Mouse (Mus musculus): Measurements from ENCODE around the gene Mphosph10. TPM values are rescaled to one million over a fixed set of nuclear protein-coding genes. Genes with fewer than 3 reads are reported as not detected.
A peak's percentile ranks its signal among the peaks of the same experiment; 100 is the strongest.

Gene Mphosph10
- 52.0 and 55.1 TPM in 2 replicates for polyA plus RNA-seq (2014; fragmentation: Nextera tagmentation; extraction: Ambion mirVana)

- Histone ChIP-seq H3K36me3 (ENCODE audit: control insufficient read depth, insufficient read depth, low read length) (no peaks in the 10 kb centered on the region), H3K4me1 (replicated peaks; ENCODE audit: control insufficient read depth, insufficient read depth, low read length) (no peaks in the 10 kb centered on the region; the same call in 1 of the 2 replicates), H3K27me3 (ENCODE audit: control insufficient read depth, insufficient read depth, low read length) (no peaks in the 10 kb centered on the region), H3K4me2 (ENCODE audit: low read depth, low read length, severe bottlenecking) (peak within 1 kb of the TSS; percentile 63), H3K9me3 (ENCODE audit: control insufficient read depth, low read length) (no peaks in the 10 kb centered on the region), H3K9ac (ENCODE audit: low read length) (peak within 1 kb of the TSS; percentile 81), H3K4me3 (ENCODE audit: low read depth, low read length) (peak within 1 kb of the TSS; percentile 76), H3K27ac (ENCODE audit: low read depth, low read length) (peak within 1 kb of the TSS; percentile 41; the same call in 1 of the 2 replicates)
- under 1% methylated on average over 54 of the region's 54 CpGs for WGBS
- ATAC-seq (replicated peaks; ENCODE audit: low FRiP score) (peak; percentile 99), DNase-seq (ENCODE audit: low spot score) (peak; percentile 98)
Measured at GRCm38 (mm10) chr7:64392122-64392818, at the start of gene Mphosph10, which contains the start of gene Mcee. Mphosph10 (minus strand) TSS chr7:64392268. Mcee (plus strand) TSS chr7:64392607.

- 89% methylated on average over 8 of the region's 8 CpGs for WGBS
- Histone ChIP-seq H3K36me3 (ENCODE audit: control insufficient read depth, insufficient read depth, low read length) (no peaks in the 10 kb centered on the region), H3K9me3 (ENCODE audit: control insufficient read depth, low read length) (no peaks in the 10 kb centered on the region), H3K4me3 (ENCODE audit: low read depth, low read length) (no peak overlapping the region), H3K27ac (ENCODE audit: low read depth, low read length) (no peak overlapping the region), H3K27me3 (ENCODE audit: control insufficient read depth, insufficient read depth, low read length) (no peaks in the 10 kb centered on the region), H3K9ac (ENCODE audit: low read length) (no peak overlapping the region), H3K4me1 (replicated peaks; ENCODE audit: control insufficient read depth, insufficient read depth, low read length) (0 out of 2 replicates have a peak, but pooled peaks cover 2% of the 10 kb centered on the region), H3K4me2 (ENCODE audit: low read depth, low read length, severe bottlenecking) (no peak overlapping the region)
- no peak for DNase-seq (ENCODE audit: low spot score)
- ATAC-seq (replicated peaks; ENCODE audit: low FRiP score) = no peak
Measured at GRCm38 (mm10) chr7:64440519-64440918, 48.5 kb upstream of the Mphosph10 start.

- WGBS = 68% methylated on average over 5 of the region's 5 CpGs
- Histone ChIP-seq H3K36me3 (ENCODE audit: control insufficient read depth, insufficient read depth, low read length) (no peaks in the 10 kb centered on the region), H3K27me3 (ENCODE audit: control insufficient read depth, insufficient read depth, low read length) (no peaks in the 10 kb centered on the region), H3K4me3 (ENCODE audit: low read depth, low read length) (no peak overlapping the region), H3K4me1 (replicated peaks; ENCODE audit: control insufficient read depth, insufficient read depth, low read length) (0 out of 2 replicates have a peak, but pooled peaks cover 2% of the 10 kb centered on the region), H3K4me2 (ENCODE audit: low read depth, low read length, severe bottlenecking) (no peak overlapping the region), H3K9me3 (ENCODE audit: control insufficient read depth, low read length) (no peaks in the 10 kb centered on the region), H3K27ac (ENCODE audit: low read depth, low read length) (no peak overlapping the region), H3K9ac (ENCODE audit: low read length) (no peak overlapping the region)
- ATAC-seq (replicated peaks; ENCODE audit: low FRiP score) (no peak), DNase-seq (ENCODE audit: low spot score) (no peak)
Measured at GRCm38 (mm10) chr7:64439595-64440518, 47.8 kb upstream of the Mphosph10 start.

- H3K4me1 ChIP-seq (replicated peaks; ENCODE audit: control insufficient read depth, insufficient read depth, low read length) = no peaks in the 10 kb centered on the region
- no peak overlapping the region for H3K27ac ChIP-seq (ENCODE audit: low read depth, low read length)
- H3K27me3 ChIP-seq (ENCODE audit: control insufficient read depth, insufficient read depth, low read length) = no peaks in the 10 kb centered on the region
- no peak overlapping the region for H3K9ac ChIP-seq (ENCODE audit: low read length)
- no peak overlapping the region for H3K4me3 ChIP-seq (ENCODE audit: low read depth, low read length)
- 61% methylated on average over 5 of the region's 5 CpGs for WGBS
- DNase-seq (ENCODE audit: low spot score) = no peak
- no peaks in the 10 kb centered on the region for H3K9me3 ChIP-seq (ENCODE audit: control insufficient read depth, low read length)
- ATAC-seq (replicated peaks; ENCODE audit: low FRiP score) = no peak
- no peak overlapping the region for H3K4me2 ChIP-seq (ENCODE audit: low read depth, low read length, severe bottlenecking)
- no peaks in the 10 kb centered on the region for H3K36me3 ChIP-seq (ENCODE audit: control insufficient read depth, insufficient read depth, low read length)
Measured at GRCm38 (mm10) chr7:64424861-64425260, 32.8 kb upstream of the Mphosph10 start.

- Histone ChIP-seq H3K36me3 (ENCODE audit: control insufficient read depth, insufficient read depth, low read length) (no peaks in the 10 kb centered on the region), H3K9me3 (ENCODE audit: control insufficient read depth, low read length) (no peaks in the 10 kb centered on the region), H3K27me3 (ENCODE audit: control insufficient read depth, insufficient read depth, low read length) (no peaks in the 10 kb centered on the region), H3K4me1 (replicated peaks; ENCODE audit: control insufficient read depth, insufficient read depth, low read length) (no peaks in the 10 kb centered on the region), H3K9ac (ENCODE audit: low read length) (no peak overlapping the region), H3K4me2 (ENCODE audit: low read depth, low read length, severe bottlenecking) (no peak overlapping the region), H3K4me3 (ENCODE audit: low read depth, low read length) (no peak overlapping the region), H3K27ac (ENCODE audit: low read depth, low read length) (no peak overlapping the region)
- DNase-seq (ENCODE audit: low spot score) (no peak), ATAC-seq (replicated peaks; ENCODE audit: low FRiP score) (no peak)
- WGBS = 91% methylated on average over 8 of the region's 8 CpGs
Measured at GRCm38 (mm10) chr7:64403989-64404388, 11.9 kb upstream of the Mphosph10 start.

GRCm38 (mm10) chr7:64402452-64402851, 10.4 kb upstream of the Mphosph10 start:
- no peak for DNase-seq (ENCODE audit: low spot score)
- no peaks in the 10 kb centered on the region for H3K9me3 ChIP-seq (ENCODE audit: control insufficient read depth, low read length)
- no peak for ATAC-seq (replicated peaks; ENCODE audit: low FRiP score)
- no peak overlapping the region for H3K27ac ChIP-seq (ENCODE audit: low read depth, low read length)
- WGBS = 94% methylated on average over 4 of the region's 4 CpGs
- no peak overlapping the region for H3K9ac ChIP-seq (ENCODE audit: low read length)
- no peak overlapping the region for H3K4me3 ChIP-seq (ENCODE audit: low read depth, low read length)
- H3K27me3 ChIP-seq (ENCODE audit: control insufficient read depth, insufficient read depth, low read length) = no peaks in the 10 kb centered on the region
- no peaks in the 10 kb centered on the region for H3K4me1 ChIP-seq (replicated peaks; ENCODE audit: control insufficient read depth, insufficient read depth, low read length)
- H3K36me3 ChIP-seq (ENCODE audit: control insufficient read depth, insufficient read depth, low read length) = no peaks in the 10 kb centered on the region
- H3K4me2 ChIP-seq (ENCODE audit: low read depth, low read length, severe bottlenecking) = no peak overlapping the region

GRCm38 (mm10) chr7:64400725-64401124, 8.7 kb upstream of the Mphosph10 start:
- Histone ChIP-seq H3K4me3 (ENCODE audit: low read depth, low read length) (no peak overlapping the region), H3K9me3 (ENCODE audit: control insufficient read depth, low read length) (no peaks in the 10 kb centered on the region), H3K27me3 (ENCODE audit: control insufficient read depth, insufficient read depth, low read length) (no peaks in the 10 kb centered on the region), H3K9ac (ENCODE audit: low read length) (no peak overlapping the region), H3K4me1 (replicated peaks; ENCODE audit: control insufficient read depth, insufficient read depth, low read length) (no peaks in the 10 kb centered on the region), H3K4me2 (ENCODE audit: low read depth, low read length, severe bottlenecking) (no peak overlapping the region), H3K27ac (ENCODE audit: low read depth, low read length) (no peak overlapping the region), H3K36me3 (ENCODE audit: control insufficient read depth, insufficient read depth, low read length) (no peaks in the 10 kb centered on the region)
- DNase-seq (ENCODE audit: low spot score) = no peak
- ATAC-seq (replicated peaks; ENCODE audit: low FRiP score) = no peak
- 94% methylated on average over 1 of the region's 1 CpGs for WGBS

- peak overlapping the region; percentile 41; the same call in 1 of the 2 replicates for H3K27ac ChIP-seq (ENCODE audit: low read depth, low read length)
- H3K36me3 ChIP-seq (ENCODE audit: control insufficient read depth, insufficient read depth, low read length) = no peaks in the 10 kb centered on the region
- no peaks in the 10 kb centered on the region; the same call in 1 of the 2 replicates for H3K4me1 ChIP-seq (replicated peaks; ENCODE audit: control insufficient read depth, insufficient read depth, low read length)
- peak overlapping the region; percentile 76 for H3K4me3 ChIP-seq (ENCODE audit: low read depth, low read length)
- ATAC-seq (replicated peaks; ENCODE audit: low FRiP score) (no peak), DNase-seq (ENCODE audit: low spot score) (no peak)
- no peaks in the 10 kb centered on the region for H3K9me3 ChIP-seq (ENCODE audit: control insufficient read depth, low read length)
- peak overlapping the region; percentile 63 for H3K4me2 ChIP-seq (ENCODE audit: low read depth, low read length, severe bottlenecking)
- H3K27me3 ChIP-seq (ENCODE audit: control insufficient read depth, insufficient read depth, low read length) = no peaks in the 10 kb centered on the region
- peak overlapping the region; percentile 81 for H3K9ac ChIP-seq (ENCODE audit: low read length)
- WGBS = 2% methylated on average over 15 of the region's 15 CpGs
Measured at GRCm38 (mm10) chr7:64392819-64393151, 717 bp upstream of the Mphosph10 start.
